Mouse (Mus musculus) midbrain, postnatal 0 days (tissue): ENCODE measurements at regions not wholly inside any gene's neighbourhood (a gene's known extent, or its start where the extent isn't known, plus 50 kb on each side); places are given as distances from the start of the nearest gene placed in this dataset.

Experiments
- ATAC-seq: fragments of 200-750 bp; cut with Nextera tagmentation; 2 replicates; pipeline ENCODE4 v1.8.0; 2017; ENCODE audit warnings: moderate number of reproducible peaks, mild to moderate bottlenecking, moderate TSS enrichment, moderate library complexity; ENCODE audit not compliant: low FRiP score
- DNase-seq: peaks from one replicate; pipeline ENCODE4 v3.0.0-alpha.2; 2015; ENCODE audit warnings: low spot score
- H3K27ac ChIP-seq: fragments of 300-500 bp; sonication (generic); 2 replicates; pipeline ENCODE4 v1.5.1; 2014; ENCODE audit warnings: low read depth, mild to moderate bottlenecking, low read length, mixed read lengths
- H3K27me3 ChIP-seq: fragments of 300-500 bp; sonication (generic); 2 replicates; pipeline ENCODE4 v1.6.1; 2014; ENCODE audit warnings: low read length, control low read depth, mixed read lengths; ENCODE audit not compliant: insufficient read depth
- H3K36me3 ChIP-seq: fragments of 300-500 bp; sonication (generic); 2 replicates; pipeline ENCODE4 v1.6.1; 2014; ENCODE audit warnings: low read length, control low read depth, mixed read lengths; ENCODE audit not compliant: insufficient read depth
- H3K4me1 ChIP-seq: fragments of 300-500 bp; sonication (generic); 2 replicates; pipeline ENCODE4 v1.6.1; 2014; ENCODE audit warnings: mild to moderate bottlenecking, control low read depth, antibody characterized with exemption, low read length, mixed read lengths; ENCODE audit not compliant: insufficient read depth
- H3K4me2 ChIP-seq: fragments of 300-500 bp; sonication (generic); 2 replicates; pipeline ENCODE4 v1.6.1; 2014; ENCODE audit warnings: low read depth, mild to moderate bottlenecking, low read length, mixed read lengths; ENCODE audit not compliant: poor library complexity, severe bottlenecking
- H3K4me3 ChIP-seq: fragments of 300-500 bp; sonication (generic); 2 replicates; pipeline ENCODE4 v1.5.1; 2014; ENCODE audit warnings: low read depth, mild to moderate bottlenecking, low read length, moderate library complexity
- H3K9ac ChIP-seq: fragments of 300-500 bp; sonication (generic); replicated peaks from 2 replicates; pipeline ENCODE4 v1.6.1; 2014; ENCODE audit warnings: mild to moderate bottlenecking, low read length, moderate library complexity, mixed read lengths; ENCODE audit not compliant: poor library complexity, severe bottlenecking
- H3K9me3 ChIP-seq: fragments of 300-500 bp; sonication (generic); 2 replicates; pipeline ENCODE4 v1.6.1; 2016; ENCODE audit warnings: low read length, control low read depth
- CTCF ChIP-seq: IDR thresholded peaks from 2 replicates; pipeline ENCODE4 v1.5.1; 2016; ENCODE audit warnings: antibody characterized with exemption, mild to moderate bottlenecking
- WGBS: fragments of 180-500 bp; shearing (Covaris S2); extraction: QIAGEN DNeasy Blood & Tissue Kit; methylation state at CpG from one replicate; pipeline ENCODE4 v1.1.7; 2014; 5-methylcytosine and 5-hydroxymethylcytosine counted together

DNA sequence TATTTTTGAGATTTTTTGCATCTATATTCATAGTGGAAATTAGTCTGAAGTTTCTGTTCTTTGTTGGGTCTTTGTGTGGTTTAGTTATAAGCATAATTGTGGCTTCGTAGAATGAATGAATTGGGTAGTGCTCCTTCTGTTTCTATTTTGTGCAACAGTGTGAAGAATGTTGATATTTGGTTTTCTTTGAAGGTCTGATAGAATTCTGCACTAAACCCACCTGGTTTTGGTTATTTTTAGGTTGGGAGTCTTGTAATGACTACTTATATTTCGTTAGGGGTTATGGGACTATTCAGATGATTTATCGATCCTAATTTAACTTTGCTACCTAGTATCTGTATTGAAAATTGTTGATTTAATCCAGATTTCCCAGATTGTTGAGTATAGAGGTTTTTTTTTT lies 326.4 kb downstream of the Cox7c start:
- WGBS: 90% methylated on average over 3 of the region's 3 CpGs
- H3K9ac ChIP-seq: no peak overlapping the region
- no peak for ATAC-seq
- H3K4me2 ChIP-seq: no peak overlapping the region
- TF ChIP-seq CTCF: no peak
- no peaks in the 10 kb centered on the region for H3K4me1 ChIP-seq
- no peaks in the 10 kb centered on the region for H3K27me3 ChIP-seq
- no peak for DNase-seq
- H3K27ac ChIP-seq: no peak overlapping the region
- no peaks in the 10 kb centered on the region for H3K9me3 ChIP-seq
- no peak overlapping the region for H3K4me3 ChIP-seq
- no peaks in the 10 kb centered on the region for H3K36me3 ChIP-seq

DNA sequence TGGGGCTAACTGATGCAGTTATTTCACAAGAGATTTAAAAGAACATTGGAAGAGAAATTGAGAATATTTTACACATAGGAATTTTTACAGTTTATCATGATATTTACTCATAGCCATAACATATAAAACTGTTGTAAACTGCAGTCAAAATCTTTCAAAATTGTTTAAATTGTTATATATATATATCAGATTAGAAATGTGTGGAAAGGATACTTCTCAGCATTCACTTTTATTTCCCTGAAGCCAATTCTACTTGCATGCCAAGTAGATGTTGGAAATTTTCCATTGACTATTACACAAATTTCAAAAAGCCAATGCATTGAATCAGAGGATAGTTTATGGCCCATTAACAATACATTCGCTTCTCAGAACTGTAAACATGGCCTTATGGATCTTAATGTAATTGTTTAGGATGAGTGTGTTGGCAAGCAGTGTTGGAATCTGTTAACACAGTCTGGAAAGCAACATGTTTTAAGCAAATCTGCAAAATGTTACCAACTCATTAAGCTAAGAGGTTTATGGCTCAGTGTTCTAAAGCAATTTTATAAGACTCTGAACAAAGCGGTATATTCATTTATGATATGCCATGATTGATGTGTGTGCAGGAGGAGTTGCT lies 330.7 kb downstream of the Cox7c start:
- no peak for ATAC-seq
- Histone ChIP-seq H3K36me3 (no peaks in the 10 kb centered on the region), H3K9me3 (no peaks in the 10 kb centered on the region), H3K9ac (no peak overlapping the region), H3K27ac (no peak overlapping the region), H3K4me1 (no peaks in the 10 kb centered on the region), H3K4me3 (no peak overlapping the region), H3K4me2 (no peak overlapping the region), H3K27me3 (no peaks in the 10 kb centered on the region)
- no peak for TF ChIP-seq CTCF
- 87% methylated on average over 2 of the region's 2 CpGs for WGBS
- DNase-seq: peak; percentile 9

DNA sequence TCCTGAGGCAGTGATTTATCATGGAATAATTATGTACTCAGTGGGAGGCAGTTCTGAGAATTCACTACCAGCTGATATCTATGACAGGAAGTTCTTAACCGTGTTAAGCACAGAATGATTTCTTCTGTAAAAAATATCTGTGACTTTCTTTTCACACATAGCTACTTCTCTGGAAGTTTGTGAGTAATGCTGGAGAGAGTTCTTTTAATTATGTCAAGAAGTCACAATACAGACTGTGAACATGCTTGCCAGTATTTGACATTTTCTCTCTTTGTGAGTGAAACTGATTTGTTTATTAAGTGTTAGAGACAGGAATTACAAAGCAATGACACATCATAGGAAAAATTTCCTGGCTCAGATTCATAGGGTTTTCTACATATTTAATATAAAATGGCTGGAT lies 354.3 kb downstream of the Cox7c start:
- H3K36me3 ChIP-seq: no peaks in the 10 kb centered on the region
- H3K27me3 ChIP-seq: no peaks in the 10 kb centered on the region
- H3K4me1 ChIP-seq: no peaks in the 10 kb centered on the region
- no peak for TF ChIP-seq CTCF
- WGBS: 35% methylated on average over 1 of the region's 1 CpGs
- no peak overlapping the region for H3K27ac ChIP-seq
- no peak overlapping the region for H3K4me3 ChIP-seq
- no peak for ATAC-seq
- no peak overlapping the region for H3K9ac ChIP-seq
- no peak overlapping the region for H3K4me2 ChIP-seq
- DNase-seq: peak; percentile 2
- H3K9me3 ChIP-seq: no peaks in the 10 kb centered on the region
